Mouse (Mus musculus) testis, postnatal 14 days (tissue): Measurements from ENCODE around the gene Plbd1.

ENCODE experiments used
- DNase-seq: peaks from one replicate; pipeline ENCODE4 v3.0.0; 2021; ENCODE audit warnings: low spot score

Plbd1 gene

GRCm38 (mm10) chr6:136661706-136662016 lies at the start of gene Plbd1:
Plbd1 (minus strand) TSS chr6:136661928.
- DNase-seq: peak; percentile 34

- DNase-seq: no peak
Measured at GRCm38 (mm10) chr6:136710408-136710807, 48.7 kb upstream of the Plbd1 start.

- no peak for DNase-seq
Measured at GRCm38 (mm10) chr6:136708597-136708996, 46.9 kb upstream of the Plbd1 start.

- DNase-seq: no peak
Measured at GRCm38 (mm10) chr6:136701878-136702277, 40.1 kb upstream of the Plbd1 start.

GRCm38 (mm10) chr6:136701185-136701584 lies 39.5 kb upstream of the Plbd1 start:
- DNase-seq: no peak

- DNase-seq: no peak
Measured at GRCm38 (mm10) chr6:136691314-136691713, 29.6 kb upstream of the Plbd1 start.

- no peak for DNase-seq
Measured at GRCm38 (mm10) chr6:136690527-136690926, 28.8 kb upstream of the Plbd1 start.

GRCm38 (mm10) chr6:136689790-136690413 lies 28.2 kb upstream of the Plbd1 start:
- DNase-seq: no peak

GRCm38 (mm10) chr6:136685433-136685832 lies 23.7 kb upstream of the Plbd1 start:
- DNase-seq: no peak

GRCm38 (mm10) chr6:136683410-136684334 lies 21.9 kb upstream of the Plbd1 start:
- no peak for DNase-seq

GRCm38 (mm10) chr6:136679381-136679780 lies 17.7 kb upstream of the Plbd1 start:
- DNase-seq: no peak

- no peak for DNase-seq
Measured at GRCm38 (mm10) chr6:136674935-136675334, 13.2 kb upstream of the Plbd1 start.

GRCm38 (mm10) chr6:136672467-136672866 lies 10.7 kb upstream of the Plbd1 start:
- DNase-seq: no peak

- no peak for DNase-seq
Measured at GRCm38 (mm10) chr6:136669274-136669673, 7.5 kb upstream of the Plbd1 start.

- DNase-seq: peak; percentile 15
Measured at GRCm38 (mm10) chr6:136668266-136668986, 6.7 kb upstream of the Plbd1 start.

GRCm38 (mm10) chr6:136662063-136662462 lies 335 bp upstream of the Plbd1 start:
- DNase-seq: no peak

GRCm38 (mm10) chr6:136660831-136661705 lies 660 bp downstream of the Plbd1 start:
- no peak for DNase-seq

- DNase-seq: no peak
Measured at GRCm38 (mm10) chr6:136659226-136659625, 2.5 kb downstream of the Plbd1 start.

- DNase-seq: no peak
Measured at GRCm38 (mm10) chr6:136658303-136658702, 3.4 kb downstream of the Plbd1 start.

GRCm38 (mm10) chr6:136655786-136656185 lies 5.9 kb downstream of the Plbd1 start:
- no peak for DNase-seq

- DNase-seq: no peak
Measured at GRCm38 (mm10) chr6:136654470-136654869, 7.3 kb downstream of the Plbd1 start.

- no peak for DNase-seq
Measured at GRCm38 (mm10) chr6:136653331-136653730, 8.4 kb downstream of the Plbd1 start.
